Mouse (Mus musculus) spleen, adult 2 months (tissue): ENCODE results near the gene Shprh.

ENCODE experiments used
- CTCF ChIP-seq: fragments of 200-500 bp; IDR thresholded peaks from 2 replicates; pipeline ENCODE4 v1.5.1; 2011; ENCODE audit warnings: mild to moderate bottlenecking, inconsistent platforms; ENCODE audit not compliant: insufficient read depth, insufficient read length, insufficient replicate concordance; ENCODE audit errors: extremely low read depth
- POLR2A ChIP-seq: fragments of 200-500 bp; IDR thresholded peaks from 2 replicates; pipeline ENCODE4 v1.6.1; 2011; ENCODE audit warnings: low read depth, low read length, inconsistent platforms

GRCm38 (mm10) chr10:11229545-11230178 lies 80.4 kb downstream of the Shprh start:
- TF ChIP-seq CTCF (no peak), POLR2A (no peak)
